Mouse (Mus musculus) C2C12 (cell line): ENCODE data around the gene Zfp385b.

Source experiments
- CTCF ChIP-seq: IDR thresholded peaks from one replicate; pipeline ENCODE4 v1.5.1; 2011; ENCODE audit not compliant: control insufficient read depth, insufficient read depth, insufficient read length
- MAX ChIP-seq: IDR thresholded peaks from one replicate; pipeline ENCODE4 v1.6.1; 2011; ENCODE audit warnings: mild to moderate bottlenecking, control low read depth
- MYOD1 ChIP-seq: IDR thresholded peaks from one replicate; pipeline ENCODE4 v1.6.1; 2011; ENCODE audit warnings: low read depth; ENCODE audit not compliant: control insufficient read depth, insufficient read length
- MYOG ChIP-seq: IDR thresholded peaks from one replicate; pipeline ENCODE4 v1.6.1; 2011; ENCODE audit not compliant: control insufficient read depth, insufficient read length; ENCODE audit errors: extremely low read depth
- USF1 ChIP-seq: IDR thresholded peaks from one replicate; pipeline ENCODE4 v1.6.1; 2011; ENCODE audit warnings: low read depth, mild to moderate bottlenecking, control low read depth, moderate library complexity

DNA sequence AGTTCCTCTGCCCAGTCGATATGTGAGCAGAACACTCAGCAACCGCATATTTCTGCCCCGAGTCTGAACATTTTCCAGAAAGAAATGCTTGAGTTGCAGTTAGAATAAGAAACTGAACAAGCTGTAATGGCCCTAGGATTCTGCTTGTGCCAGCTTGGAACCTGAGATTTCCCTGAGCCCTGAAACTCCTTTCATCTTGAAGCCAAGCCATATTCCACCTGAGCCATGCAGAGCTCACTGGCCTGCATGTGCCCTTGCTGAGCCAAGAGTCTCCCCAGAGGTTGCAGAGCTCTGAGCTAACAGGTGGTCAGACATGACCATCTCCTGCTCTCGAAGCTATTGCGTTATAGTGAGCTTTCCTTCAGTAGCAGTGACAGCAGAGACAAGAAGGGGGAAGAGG lies 210.0 kb downstream of the Zfp385b start:
- TF ChIP-seq USF1 (no peak), CTCF (no peak), MYOG (no peak), MAX (no peak), MYOD1 (no peak)
